ENCODE assay signal across 25 mouse cellular contexts in the genomic region with DNA sequence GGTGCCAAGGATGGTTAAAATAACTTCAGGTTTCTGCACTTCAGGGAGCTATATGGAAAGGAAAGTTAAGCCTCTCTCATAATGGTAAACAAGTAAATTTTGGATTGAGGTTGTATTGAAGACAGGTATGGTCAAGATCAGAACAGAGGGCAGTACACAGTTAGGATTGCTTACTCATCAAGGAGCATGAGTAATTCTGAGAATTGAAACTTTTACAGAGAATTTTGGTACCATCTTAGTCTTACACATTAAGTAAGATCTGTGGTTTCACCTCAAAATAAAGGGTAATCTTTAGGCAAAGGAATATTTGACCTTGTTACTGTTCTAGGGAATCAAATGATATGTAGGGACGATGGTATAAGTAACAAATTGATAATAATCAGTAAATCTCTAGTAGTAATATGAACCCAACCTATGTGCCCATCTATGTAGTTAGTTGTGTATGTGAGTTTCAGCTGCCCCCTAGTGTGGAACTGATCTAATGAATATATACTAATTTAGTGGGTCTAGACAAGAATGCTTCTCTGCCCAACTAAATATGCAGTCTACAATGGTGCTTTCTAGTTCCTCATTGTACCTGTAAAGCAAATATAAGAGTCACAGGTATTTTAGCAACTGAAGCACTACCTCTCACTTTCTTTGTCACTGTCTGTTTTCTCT. TPM values are rescaled to one million over a fixed set of nuclear protein-coding genes. Genes with fewer than 3 reads are reported as not detected.
DNase-seq lines count a peak whose midpoint lies in the region; ATAC-seq and TF ChIP-seq lines count a peak whose summit lies in the region.
"Had no signal": no experiment of that assay in that cellular context is flagged by ENCODE, and none has a peak within 500 bp of the region (broad histone marks: within the 10 kb centered on the region; RNA-seq: fewer than 3 reads in every experiment).

No protein-coding gene starts in this region.

- H3K4me3 ChIP-seq in lung, postnatal 0 days (ENCODE audit: low read depth, low read length): no peak overlapping the region
- H3K4me3 ChIP-seq: embryonic facial prominence, embryonic 10.5 days; forebrain, embryonic 13.5 days; heart, embryonic 12.5 days; hindbrain, embryonic 15.5 days had no signal

- intact Hi-C loops in heart, postnatal 25 days (cut with DNase I): no loop called here
- intact Hi-C loops in gastrocnemius, postnatal 36 days (cut with DNase I): no loop called here

- H3K9ac ChIP-seq in lung, postnatal 0 days (replicated peaks; ENCODE audit: low read depth): no peak overlapping the region
- H3K9ac ChIP-seq: forebrain, embryonic 13.5 days; forebrain, postnatal 0 days; heart, embryonic 12.5 days; hindbrain, embryonic 15.5 days had no signal

- no peak for TF ChIP-seq EP300 in lung, postnatal 0 days (IDR thresholded peaks at IDR 0.05)

- DNase-seq in heart, adult 11 months: peak; percentile 7
- DNase-seq in heart, postnatal 25 days (ENCODE audit: low spot score): no peak
- DNase-seq in lung, postnatal 0 days (ENCODE audit: low spot score): no peak
- no peak for DNase-seq in lung, adult 18-20 months
- peak; percentile 22 for DNase-seq in NIH3T3 (ENCODE audit: low read depth)
- DNase-seq in cerebellum, postnatal 10 days: no peak
- DNase-seq in gastrocnemius, postnatal 36 days: no peak
- DNase-seq: adrenal gland, postnatal 14 days; cerebellum, adult 11-12 months; cerebellum, adult 9-10 months; cerebellum, postnatal 36 days; forebrain, postnatal 0 days; gastrocnemius, postnatal 14 days; heart, postnatal 36 days had no signal

- no peak overlapping the region for H3K4me2 ChIP-seq in lung, postnatal 0 days (replicated peaks; ENCODE audit: low read depth, low read length)
- H3K4me2 ChIP-seq: forebrain, embryonic 13.5 days; heart, embryonic 12.5 days; hindbrain, embryonic 15.5 days had no signal

- H3K36me3 ChIP-seq in lung, postnatal 0 days (ENCODE audit: insufficient read depth, low read length): no peaks in the 10 kb centered on the region
- H3K36me3 ChIP-seq: embryonic facial prominence, embryonic 10.5 days; heart, embryonic 12.5 days; hindbrain, embryonic 15.5 days had no signal

- no peak for ATAC-seq in lung, postnatal 0 days
- ATAC-seq: activated CD4-positive, CD25-positive, alpha-beta regulatory T cell, adult 4 months; forebrain, embryonic 13.5 days; forebrain, postnatal 0 days; inflammation-experienced regulatory T-cells, adult 6 months; intestine, postnatal 0 days; Patski had no signal

- TF ChIP-seq CTCF in lung, postnatal 0 days (IDR thresholded peaks at IDR 0.05): 0 out of 2 replicates have a peak, but pooled peaks have one; percentile 5

- no peak overlapping the region for H3K27ac ChIP-seq in lung, postnatal 0 days (ENCODE audit: low read length)
- H3K27ac ChIP-seq: embryonic facial prominence, embryonic 10.5 days; forebrain, embryonic 13.5 days; hindbrain, embryonic 15.5 days had no signal

- H3K9me3 ChIP-seq in lung, postnatal 0 days (ENCODE audit: low read length): no peaks in the 10 kb centered on the region
- H3K9me3 ChIP-seq: hindbrain, embryonic 15.5 days had no signal

- H3K27me3 ChIP-seq in lung, postnatal 0 days (replicated peaks; ENCODE audit: insufficient read depth, low read length): no peaks in the 10 kb centered on the region
- H3K27me3 ChIP-seq: forebrain, embryonic 13.5 days; heart, embryonic 12.5 days; hindbrain, embryonic 15.5 days had no signal

- no peaks in the 10 kb centered on the region for H3K4me1 ChIP-seq in lung, postnatal 0 days (ENCODE audit: insufficient read depth, low read depth, low read length)
- H3K4me1 ChIP-seq: embryonic facial prominence, embryonic 10.5 days; forebrain, embryonic 13.5 days; heart, embryonic 12.5 days; hindbrain, embryonic 15.5 days had no signal

- WGBS in lung, postnatal 0 days: 35% methylated on average over 1 of the region's 1 CpGs

RNA-seq across cellular contexts. Expression of a gene that starts 24.7 kb away (rescaled TPM):
- under 1 TPM; 0.34 to 0.36 TPM for total RNA-seq in heart, postnatal 25 days (2021)
- polyA plus RNA-seq in lung, postnatal 0 days (2015; fragmentation: Nextera tagmentation; extraction: Ambion mirVana): 1.2 and 1.6 TPM in 2 replicates
- not detected for total RNA-seq in gastrocnemius, postnatal 36 days (2021)
- total RNA-seq: gastrocnemius, postnatal 14 days had no signal
- polyA plus RNA-seq: activated CD4-positive, CD25-positive, alpha-beta regulatory T cell, adult 4 months; embryonic facial prominence, embryonic 10.5 days; forebrain, embryonic 13.5 days; forebrain, postnatal 0 days; heart, embryonic 12.5 days; hindbrain, embryonic 11.5 days; hindbrain, embryonic 15.5 days; inflammation-experienced regulatory T-cells, adult 6 months; intestine, postnatal 0 days; Patski had no signal

RNA-seq across cellular contexts. Expression of a gene that starts 42.1 kb away (rescaled TPM):
- under 1 TPM; 0.17 to 0.18 TPM for total RNA-seq in heart, postnatal 25 days (2021)
- 1.3 and 1.6 TPM in 2 replicates for polyA plus RNA-seq in lung, postnatal 0 days (2015; fragmentation: Nextera tagmentation; extraction: Ambion mirVana)
- under 1 TPM in 1 of 2 experiments, not detected in 1; 0.20 TPM for total RNA-seq in gastrocnemius, postnatal 36 days (2021)
- total RNA-seq: adrenal gland, adult 18-20 months; adrenal gland, postnatal 14 days; gastrocnemius, adult 18-20 months had no signal
- polyA plus RNA-seq: activated CD4-positive, CD25-positive, alpha-beta regulatory T cell, adult 4 months; embryonic facial prominence, embryonic 10.5 days; forebrain, embryonic 13.5 days; heart, embryonic 12.5 days; hindbrain, embryonic 11.5 days; hindbrain, embryonic 15.5 days; inflammation-experienced regulatory T-cells, adult 6 months; intestine, postnatal 0 days; Patski had no signal

Comparison
In these comparisons a context has a peak if more than half of its experiments do, and no peak if none do; other contexts are left out.
1. DNase-seq: peak in heart, adult 11 months (single experiment) and NIH3T3 (single experiment); none in heart, postnatal 25 days (single experiment), lung, postnatal 0 days (single experiment), lung, adult 18-20 months (0 of 2), cerebellum, postnatal 10 days (0 of 2) and gastrocnemius, postnatal 36 days (0 of 2).